Mouse (Mus musculus): Measurements from ENCODE around the gene Reck.

GRCm38 (mm10) chr4:43838326-43838725 lies 37.0 kb upstream of the Reck start:
- TF ChIP-seq CTCF (IDR thresholded peaks at IDR 0.05 in 2 of 3, conservative IDR thresholded peaks at IDR 0.05 in 1 of 3; ENCODE audit: control insufficient read depth in 1 of 3, insufficient read depth in 1 of 3, low read depth in 2 of 3, low read length in 3 of 3, poor library complexity in 1 of 3, severe bottlenecking in 1 of 3) = no peak
- TF ChIP-seq RCOR1 (IDR thresholded peaks at IDR 0.05; ENCODE audit: low read depth, low read length) = no peak
- TF ChIP-seq TCF12 (IDR thresholded peaks at IDR 0.05; ENCODE audit: low read depth, low read length) = no peak
- TF ChIP-seq SIN3A (IDR thresholded peaks at IDR 0.05; ENCODE audit: low read length) = no peak
- TF ChIP-seq E2F4 (IDR thresholded peaks at IDR 0.05; ENCODE audit: borderline replicate concordance, low read depth, low read length) = no peak
- TF ChIP-seq MXI1 (IDR thresholded peaks at IDR 0.05; ENCODE audit: low read depth, low read length) = no peak
- TF ChIP-seq MYC (IDR thresholded peaks at IDR 0.05; ENCODE audit: low read depth, low read length) = no peak
- no peak for TF ChIP-seq ZNF384 (IDR thresholded peaks at IDR 0.05; ENCODE audit: low read depth, low read length)

Data from MEL (cell line).